12 mouse cellular contexts compared by ENCODE assay signal in the genomic region with DNA sequence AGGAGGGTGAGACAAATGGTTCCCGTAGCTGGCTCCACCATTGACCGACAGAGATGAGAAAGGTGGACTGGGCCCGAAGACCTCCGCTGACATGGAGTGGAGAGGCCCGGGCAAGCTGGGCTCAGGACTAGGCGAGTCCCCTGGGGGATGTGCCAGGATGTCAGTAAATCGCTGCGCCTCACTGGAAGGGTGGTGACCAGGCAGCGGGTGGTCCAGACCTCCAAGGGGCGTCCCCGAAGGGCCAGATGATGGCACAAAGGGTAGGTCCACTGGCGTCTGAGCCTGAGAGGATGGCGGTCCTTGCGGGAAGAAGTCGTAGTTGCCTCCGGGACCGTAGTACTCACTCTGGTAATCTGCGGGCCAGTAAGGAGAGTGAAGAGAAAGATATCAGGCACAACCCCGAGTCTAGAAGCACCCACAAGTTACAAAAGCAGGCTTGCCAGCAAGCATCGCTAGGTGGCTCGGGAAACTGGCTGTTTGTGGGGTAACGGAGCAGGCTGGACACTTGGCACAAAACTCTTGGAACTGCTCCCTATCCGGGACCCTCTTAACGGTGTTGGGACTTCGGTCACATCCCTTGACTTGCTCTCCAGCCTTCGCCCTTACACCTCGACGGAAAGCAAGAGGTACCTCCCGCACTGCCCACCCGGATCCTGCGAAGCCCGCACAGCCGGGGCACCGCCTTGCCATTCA. TPM values are rescaled to one million over a fixed set of nuclear protein-coding genes. Genes with fewer than 3 reads are reported as not detected.
DNase-seq lines count a peak whose midpoint lies in the region; ATAC-seq lines count a peak whose summit lies in the region.
"Had no signal": no experiment of that assay in that cellular context is flagged by ENCODE, and none has a peak within 500 bp of the region (broad histone marks: within the 10 kb centered on the region; RNA-seq: fewer than 3 reads in every experiment).

No protein-coding gene starts in this region.

- no peak overlapping the region for H3K4me2 ChIP-seq in limb, embryonic 13.5 days (replicated peaks)

- no peak for ATAC-seq in megakaryocyte, adult 5-6 weeks (ENCODE audit: poor library complexity, severe bottlenecking)
- no peak for ATAC-seq in limb, embryonic 13.5 days (ENCODE audit: low FRiP score, low read depth)
- ATAC-seq in erythroid progenitor cell, adult 5-6 weeks (replicated peaks; ENCODE audit: low FRiP score, poor library complexity, severe bottlenecking) = no peak
- ATAC-seq: Patski had no signal

- no peaks in the 10 kb centered on the region; the same call in 1 of the 2 replicates for H3K9me3 ChIP-seq in megakaryocyte, embryonic 14.5 days
- H3K9me3 ChIP-seq in limb, embryonic 13.5 days = no peaks in the 10 kb centered on the region

- peaks cover 54% of the 10 kb centered on the region for H3K4me1 ChIP-seq in megakaryocyte, embryonic 14.5 days
- peaks cover 16% of the 10 kb centered on the region for H3K4me1 ChIP-seq in limb, embryonic 13.5 days

- no peak overlapping the region for H3K27ac ChIP-seq in limb, embryonic 13.5 days
- H3K27ac ChIP-seq: gastrocnemius, adult 2 months had no signal

- H3K4me3 ChIP-seq in megakaryocyte, embryonic 14.5 days (replicated peaks) = peak overlapping the region; percentile 40
- H3K4me3 ChIP-seq in limb, embryonic 13.5 days = peak overlapping the region; percentile 16; the same call in 1 of the 2 replicates
- H3K4me3 ChIP-seq: gastrocnemius, adult 2 months had no signal

- DNase-seq in cerebellum, adult 11 months = peak; percentile 35
- DNase-seq in cerebellum, postnatal 4 days (ENCODE audit: low spot score in 2 of 2) = no peak
- no peak for DNase-seq in lung, postnatal 25 days (ENCODE audit: low spot score)
- DNase-seq in ovary, postnatal 14 days (ENCODE audit: low spot score) = no peak
- DNase-seq: gastrocnemius, adult 2 months; lung, postnatal 10 days; thymus, postnatal 14 days had no signal

- H3K9ac ChIP-seq in limb, embryonic 13.5 days = no peak overlapping the region

- H3K27me3 ChIP-seq in megakaryocyte, embryonic 14.5 days (replicated peaks) = peaks cover 97% of the 10 kb centered on the region
- H3K27me3 ChIP-seq in limb, embryonic 13.5 days = peaks cover 96% of the 10 kb centered on the region

- H3K36me3 ChIP-seq in megakaryocyte, embryonic 14.5 days (replicated peaks; ENCODE audit: low read length) = no peaks in the 10 kb centered on the region
- no peaks in the 10 kb centered on the region for H3K36me3 ChIP-seq in limb, embryonic 13.5 days

- WGBS in limb, embryonic 13.5 days = 10% methylated on average over 34 of the region's 34 CpGs

RNA-seq across cellular contexts. Expression of gene Lhx1, which starts 5.6 kb away (rescaled TPM):
- not detected in 2 replicates for polyA plus RNA-seq in megakaryocyte, embryonic 14.5 days (2012; ENCODE audit: insufficient read depth, low replicate concordance)
- total RNA-seq in megakaryocyte, adult 5-6 weeks (2015) = 0.31 and 0.73 TPM in 2 replicates
- 0.53 TPM in 1 of 2 replicates, not detected in the other for total RNA-seq in megakaryocyte, adult 5-6 weeks (2017)
- polyA plus RNA-seq in limb, embryonic 13.5 days (2015; fragmentation: Nextera tagmentation; extraction: Ambion mirVana) = 0.06 and 0.17 TPM in 2 replicates
- total RNA-seq in erythroid progenitor cell, adult 5-6 weeks (2015; ENCODE audit: low replicate concordance) = not detected in 2 replicates
- not detected in 2 replicates for total RNA-seq in erythroid progenitor cell, adult 5-6 weeks (2017; ENCODE audit: low replicate concordance)
- total RNA-seq: gastrocnemius, adult 2 months had no signal

RNA-seq across cellular contexts. Expression of gene Aatf, which starts 6.4 kb away (rescaled TPM):
- 2.5 and 13.5 TPM in 2 replicates for polyA plus RNA-seq in megakaryocyte, embryonic 14.5 days (2012; ENCODE audit: insufficient read depth, low replicate concordance)
- total RNA-seq in megakaryocyte, adult 5-6 weeks (2015) = 24.1 and 33.3 TPM in 2 replicates
- 38.2 and 48.5 TPM in 2 replicates for total RNA-seq in megakaryocyte, adult 5-6 weeks (2017)
- 54.1 and 55.7 TPM in 2 replicates for polyA plus RNA-seq in limb, embryonic 13.5 days (2015; fragmentation: Nextera tagmentation; extraction: Ambion mirVana)
- total RNA-seq in erythroid progenitor cell, adult 5-6 weeks (2015; ENCODE audit: low replicate concordance) = 5.4 and 15.5 TPM in 2 replicates
- total RNA-seq in erythroid progenitor cell, adult 5-6 weeks (2017; ENCODE audit: low replicate concordance) = 5.4 and 19.7 TPM in 2 replicates
